Mouse (Mus musculus): ENCODE data around the gene Dok1. TPM values are rescaled to one million over a fixed set of nuclear protein-coding genes. Genes with fewer than 3 reads are reported as not detected.
A peak's percentile ranks its signal among the peaks of the same experiment; 100 is the strongest.

Dok1 gene
- polyA plus RNA-seq, 1 experiment from 2014 or later = 11.3 TPM

DNA sequence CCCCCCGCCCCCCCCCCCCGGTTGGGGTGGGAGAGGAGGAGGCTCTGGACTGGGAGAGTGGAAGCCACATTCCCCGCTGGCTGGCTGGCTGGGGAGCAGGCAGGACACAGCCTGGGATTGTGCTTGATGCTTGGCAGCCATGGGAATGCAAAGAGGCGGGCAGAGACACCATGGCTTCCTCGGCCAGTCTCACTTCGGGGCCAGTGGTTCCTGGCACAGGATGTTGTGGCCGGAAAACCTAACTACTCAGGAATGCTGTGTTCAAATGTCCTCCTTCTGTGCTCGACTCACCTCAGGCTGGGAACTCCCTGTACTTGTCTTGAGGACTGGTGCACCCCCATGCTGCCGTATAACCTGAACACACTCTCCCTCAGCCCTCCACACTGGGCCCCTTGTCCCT, 5.6 kb downstream of the Dok1 start:
- no peak overlapping the region for H3K4me3 ChIP-seq
- H3K9me3 ChIP-seq (replicated peaks) = no peaks in the 10 kb centered on the region
- H3K4me1 ChIP-seq (replicated peaks) = peaks cover 27% of the 10 kb centered on the region
- WGBS = 54% methylated on average over 7 of the region's 9 CpGs
- H3K27me3 ChIP-seq (replicated peaks) = peaks cover 56% of the 10 kb centered on the region
- H3K9ac ChIP-seq = no peak overlapping the region
- no peak overlapping the region for H3K4me2 ChIP-seq
- ATAC-seq (ENCODE audit: insufficient number of reproducible peaks, low FRiP score) = no peak
- H3K36me3 ChIP-seq = peaks cover 6% of the 10 kb centered on the region; the same call in 1 of the 2 replicates
- no peak overlapping the region for H3K27ac ChIP-seq (ENCODE audit: poor library complexity, severe bottlenecking)

- no peak overlapping the region for H3K4me2 ChIP-seq
- ATAC-seq (ENCODE audit: insufficient number of reproducible peaks, low FRiP score) = no peak
- WGBS = 79% methylated on average over 8 of the region's 8 CpGs
- H3K4me3 ChIP-seq = no peak overlapping the region
- peaks cover 23% of the 10 kb centered on the region for H3K4me1 ChIP-seq (replicated peaks)
- no peak overlapping the region for H3K9ac ChIP-seq
- no peak overlapping the region for H3K27ac ChIP-seq (ENCODE audit: poor library complexity, severe bottlenecking)
- H3K9me3 ChIP-seq (replicated peaks) = no peaks in the 10 kb centered on the region
- peaks cover 6% of the 10 kb centered on the region; the same call in 1 of the 2 replicates for H3K36me3 ChIP-seq
- peaks cover 55% of the 10 kb centered on the region for H3K27me3 ChIP-seq (replicated peaks)
Observed at GRCm38 (mm10) chr6:83027293-83027692, 6.0 kb downstream of the Dok1 start.

GRCm38 (mm10) chr6:83025221-83025620, 8.1 kb downstream of the Dok1 start:
- WGBS = 96% methylated on average over 4 of the region's 4 CpGs
- no peak overlapping the region for H3K27ac ChIP-seq (ENCODE audit: poor library complexity, severe bottlenecking)
- no peak for ATAC-seq (ENCODE audit: insufficient number of reproducible peaks, low FRiP score)
- H3K36me3 ChIP-seq = no peaks in the 10 kb centered on the region
- peaks cover 34% of the 10 kb centered on the region for H3K27me3 ChIP-seq (replicated peaks)
- peaks cover 12% of the 10 kb centered on the region for H3K4me1 ChIP-seq (replicated peaks)
- no peaks in the 10 kb centered on the region for H3K9me3 ChIP-seq (replicated peaks)
- H3K9ac ChIP-seq = no peak overlapping the region
- no peak overlapping the region for H3K4me3 ChIP-seq
- no peak overlapping the region for H3K4me2 ChIP-seq

- Histone ChIP-seq H3K9me3 (replicated peaks) (no peaks in the 10 kb centered on the region), H3K4me2 (no peak overlapping the region), H3K27ac (ENCODE audit: poor library complexity, severe bottlenecking) (no peak overlapping the region), H3K4me1 (replicated peaks) (peaks cover 6% of the 10 kb centered on the region), H3K36me3 (no peaks in the 10 kb centered on the region), H3K4me3 (no peak overlapping the region), H3K27me3 (replicated peaks) (peaks cover 26% of the 10 kb centered on the region), H3K9ac (no peak overlapping the region)
- 71% methylated on average over 4 of the region's 4 CpGs for WGBS
- ATAC-seq (ENCODE audit: insufficient number of reproducible peaks, low FRiP score) = no peak
Observed at GRCm38 (mm10) chr6:83024421-83024820, 8.8 kb downstream of the Dok1 start.

- H3K4me1 ChIP-seq (replicated peaks) = peaks cover 6% of the 10 kb centered on the region
- H3K27ac ChIP-seq (ENCODE audit: poor library complexity, severe bottlenecking) = no peak overlapping the region
- H3K4me2 ChIP-seq = no peak overlapping the region
- no peak for ATAC-seq (ENCODE audit: insufficient number of reproducible peaks, low FRiP score)
- no peak overlapping the region for H3K9ac ChIP-seq
- no peaks in the 10 kb centered on the region for H3K9me3 ChIP-seq (replicated peaks)
- H3K27me3 ChIP-seq (replicated peaks) = peaks cover 20% of the 10 kb centered on the region
- no peak overlapping the region for H3K4me3 ChIP-seq
- H3K36me3 ChIP-seq = no peaks in the 10 kb centered on the region
- WGBS = 89% methylated on average over 2 of the region's 2 CpGs
Observed at GRCm38 (mm10) chr6:83023786-83024185, 9.5 kb downstream of the Dok1 start.

GRCm38 (mm10) chr6:83023008-83023407, 10.3 kb downstream of the Dok1 start:
- Histone ChIP-seq H3K9ac (no peak overlapping the region), H3K4me2 (no peak overlapping the region), H3K4me1 (replicated peaks) (peaks cover 4% of the 10 kb centered on the region), H3K4me3 (no peak overlapping the region), H3K27ac (ENCODE audit: poor library complexity, severe bottlenecking) (no peak overlapping the region), H3K9me3 (replicated peaks) (no peaks in the 10 kb centered on the region), H3K27me3 (replicated peaks) (peaks cover 12% of the 10 kb centered on the region), H3K36me3 (no peaks in the 10 kb centered on the region)
- WGBS = 81% methylated on average over 9 of the region's 9 CpGs
- ATAC-seq (ENCODE audit: insufficient number of reproducible peaks, low FRiP score) = no peak

DNA sequence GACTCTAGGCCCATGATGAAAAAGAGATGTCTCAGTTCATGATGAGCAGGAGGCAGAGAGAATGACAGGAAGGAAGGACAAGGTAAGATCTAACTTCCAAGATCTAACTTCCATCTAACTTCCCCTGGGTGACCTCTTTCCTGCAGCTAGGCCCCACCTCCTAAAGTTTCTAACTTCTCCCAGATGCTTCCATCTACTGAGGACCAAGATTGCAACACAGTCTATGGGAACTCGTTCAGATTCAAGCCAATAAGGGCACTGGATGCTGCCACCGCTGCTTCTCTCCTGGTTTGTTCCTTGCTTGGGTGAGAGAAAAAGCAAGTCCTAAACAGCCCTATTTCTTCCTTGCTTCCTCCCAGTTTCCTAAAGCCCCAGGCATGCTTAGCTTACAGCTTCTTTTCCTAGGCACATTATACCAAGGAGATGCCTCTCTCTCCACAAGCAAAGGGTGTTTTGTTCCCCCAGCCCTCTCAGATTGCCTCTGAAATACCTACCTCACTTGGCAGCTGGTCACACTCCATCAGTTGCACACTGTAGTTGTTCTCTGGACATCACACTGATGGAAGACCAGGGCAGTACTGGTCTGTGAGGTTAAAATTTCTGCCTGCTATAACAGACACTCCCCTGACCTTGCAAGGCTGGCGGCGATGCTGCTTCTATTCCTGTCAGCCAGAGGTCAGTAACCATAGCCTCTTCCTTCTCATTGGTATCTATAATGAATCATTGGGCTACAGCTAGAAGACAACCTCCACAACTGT, 12.3 kb downstream of the Dok1 start:
- 67% methylated on average over 4 of the region's 4 CpGs for WGBS
- Histone ChIP-seq H3K9ac (no peak overlapping the region), H3K36me3 (no peaks in the 10 kb centered on the region), H3K4me3 (no peak overlapping the region), H3K4me2 (no peak overlapping the region), H3K27me3 (replicated peaks) (no peaks in the 10 kb centered on the region), H3K27ac (ENCODE audit: poor library complexity, severe bottlenecking) (no peak overlapping the region), H3K4me1 (replicated peaks) (peaks cover 7% of the 10 kb centered on the region; the same call in 1 of the 2 replicates), H3K9me3 (replicated peaks) (no peaks in the 10 kb centered on the region)
- no peak for ATAC-seq (ENCODE audit: insufficient number of reproducible peaks, low FRiP score)

GRCm38 (mm10) chr6:83020121-83020520, 13.2 kb downstream of the Dok1 start:
- no peaks in the 10 kb centered on the region for H3K9me3 ChIP-seq (replicated peaks)
- H3K4me2 ChIP-seq = no peak overlapping the region
- 66% methylated on average over 6 of the region's 6 CpGs for WGBS
- H3K27ac ChIP-seq (ENCODE audit: poor library complexity, severe bottlenecking) = no peak overlapping the region
- H3K36me3 ChIP-seq = no peaks in the 10 kb centered on the region
- H3K4me1 ChIP-seq (replicated peaks) = peaks cover 7% of the 10 kb centered on the region; the same call in 1 of the 2 replicates
- no peak overlapping the region for H3K4me3 ChIP-seq
- no peaks in the 10 kb centered on the region for H3K27me3 ChIP-seq (replicated peaks)
- no peak overlapping the region for H3K9ac ChIP-seq
- ATAC-seq (ENCODE audit: insufficient number of reproducible peaks, low FRiP score) = no peak

DNA sequence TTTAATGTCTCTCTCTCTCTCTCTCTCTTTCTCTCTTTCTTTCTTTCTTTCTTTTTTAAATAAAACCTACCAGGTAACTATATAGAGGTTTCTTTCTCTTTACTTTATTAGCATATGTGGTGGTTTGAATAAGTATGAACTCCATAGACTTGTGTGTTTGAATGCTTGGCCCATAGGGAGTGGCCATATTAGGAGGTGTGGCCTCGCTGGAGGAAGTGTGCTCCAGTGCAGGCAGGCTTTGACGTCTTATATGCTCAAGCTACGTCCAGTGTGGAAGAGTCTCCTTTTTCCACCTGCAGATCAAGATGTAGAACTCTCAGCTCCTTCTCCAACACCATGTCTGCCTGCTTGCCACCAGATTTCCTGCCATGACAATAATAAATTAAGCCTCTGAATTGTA, 14.2 kb downstream of the Dok1 start:
- no peaks in the 10 kb centered on the region for H3K27me3 ChIP-seq (replicated peaks)
- H3K4me1 ChIP-seq (replicated peaks) = peaks cover 12% of the 10 kb centered on the region; the same call in 1 of the 2 replicates
- H3K9me3 ChIP-seq (replicated peaks) = no peaks in the 10 kb centered on the region
- no peak overlapping the region for H3K9ac ChIP-seq
- no peaks in the 10 kb centered on the region for H3K36me3 ChIP-seq
- WGBS = 74% methylated on average over 3 of the region's 3 CpGs
- H3K4me3 ChIP-seq = no peak overlapping the region
- H3K4me2 ChIP-seq = no peak overlapping the region
- no peak for ATAC-seq (ENCODE audit: insufficient number of reproducible peaks, low FRiP score)
- no peak overlapping the region for H3K27ac ChIP-seq (ENCODE audit: poor library complexity, severe bottlenecking)

GRCm38 (mm10) chr6:83017190-83017589, 16.1 kb downstream of the Dok1 start:
- 13% methylated on average over 3 of the region's 3 CpGs for WGBS

GRCm38 (mm10) chr6:83015749-83016148, 17.5 kb downstream of the Dok1 start:
- ATAC-seq (ENCODE audit: insufficient number of reproducible peaks, low FRiP score) = no peak
- WGBS = 90% methylated on average over 2 of the region's 2 CpGs
- Histone ChIP-seq H3K4me1 (replicated peaks) (peaks cover 12% of the 10 kb centered on the region; the same call in 1 of the 2 replicates), H3K4me2 (no peak overlapping the region), H3K27ac (ENCODE audit: poor library complexity, severe bottlenecking) (no peak overlapping the region), H3K36me3 (no peaks in the 10 kb centered on the region), H3K4me3 (no peak overlapping the region), H3K9ac (no peak overlapping the region), H3K9me3 (replicated peaks) (no peaks in the 10 kb centered on the region), H3K27me3 (replicated peaks) (no peaks in the 10 kb centered on the region; the same call in 1 of the 2 replicates)

More at GRCm38 (mm10) chr6:83017190-83017589, 16.1 kb downstream of the Dok1 start:
- no peak overlapping the region for H3K9ac ChIP-seq
- H3K36me3 ChIP-seq = no peaks in the 10 kb centered on the region
- no peak for ATAC-seq (ENCODE audit: insufficient number of reproducible peaks, low FRiP score)
- no peaks in the 10 kb centered on the region; the same call in 1 of the 2 replicates for H3K27me3 ChIP-seq (replicated peaks)
- H3K27ac ChIP-seq (ENCODE audit: poor library complexity, severe bottlenecking) = peak overlapping the region; percentile 37; the same call in 1 of the 2 replicates
- H3K4me1 ChIP-seq (replicated peaks) = peaks cover 12% of the 10 kb centered on the region; the same call in 1 of the 2 replicates
- no peaks in the 10 kb centered on the region for H3K9me3 ChIP-seq (replicated peaks)
- H3K4me3 ChIP-seq = no peak overlapping the region
- H3K4me2 ChIP-seq = no peak overlapping the region
